Mouse (Mus musculus): Measurements from ENCODE around the gene Mxra8. TPM values are rescaled to one million over a fixed set of nuclear protein-coding genes. Genes with fewer than 3 reads are reported as not detected.
A peak's percentile ranks its signal among the peaks of the same experiment; 100 is the strongest.

Mxra8 gene
- polyA plus RNA-seq, 1 experiment from 2014 or later = 17.9 TPM

GRCm38 (mm10) chr4:155838187-155839153 lies 1.0 kb upstream of the Mxra8 start:
- peaks cover 21% of the 10 kb centered on the region for H3K27me3 ChIP-seq
- no peaks in the 10 kb centered on the region for H3K9me3 ChIP-seq
- H3K9ac ChIP-seq (replicated peaks) = no peak overlapping the region
- H3K4me1 ChIP-seq (replicated peaks) = peaks cover 34% of the 10 kb centered on the region
- no peak overlapping the region for H3K4me3 ChIP-seq (replicated peaks)
- WGBS = 62% methylated on average over 8 of the region's 8 CpGs
- H3K36me3 ChIP-seq = 0 out of 2 replicates have a peak, but pooled peaks cover 6% of the 10 kb centered on the region
- ATAC-seq = no peak
- no peak overlapping the region for H3K4me2 ChIP-seq (replicated peaks)
- no peak overlapping the region for H3K27ac ChIP-seq

DNA sequence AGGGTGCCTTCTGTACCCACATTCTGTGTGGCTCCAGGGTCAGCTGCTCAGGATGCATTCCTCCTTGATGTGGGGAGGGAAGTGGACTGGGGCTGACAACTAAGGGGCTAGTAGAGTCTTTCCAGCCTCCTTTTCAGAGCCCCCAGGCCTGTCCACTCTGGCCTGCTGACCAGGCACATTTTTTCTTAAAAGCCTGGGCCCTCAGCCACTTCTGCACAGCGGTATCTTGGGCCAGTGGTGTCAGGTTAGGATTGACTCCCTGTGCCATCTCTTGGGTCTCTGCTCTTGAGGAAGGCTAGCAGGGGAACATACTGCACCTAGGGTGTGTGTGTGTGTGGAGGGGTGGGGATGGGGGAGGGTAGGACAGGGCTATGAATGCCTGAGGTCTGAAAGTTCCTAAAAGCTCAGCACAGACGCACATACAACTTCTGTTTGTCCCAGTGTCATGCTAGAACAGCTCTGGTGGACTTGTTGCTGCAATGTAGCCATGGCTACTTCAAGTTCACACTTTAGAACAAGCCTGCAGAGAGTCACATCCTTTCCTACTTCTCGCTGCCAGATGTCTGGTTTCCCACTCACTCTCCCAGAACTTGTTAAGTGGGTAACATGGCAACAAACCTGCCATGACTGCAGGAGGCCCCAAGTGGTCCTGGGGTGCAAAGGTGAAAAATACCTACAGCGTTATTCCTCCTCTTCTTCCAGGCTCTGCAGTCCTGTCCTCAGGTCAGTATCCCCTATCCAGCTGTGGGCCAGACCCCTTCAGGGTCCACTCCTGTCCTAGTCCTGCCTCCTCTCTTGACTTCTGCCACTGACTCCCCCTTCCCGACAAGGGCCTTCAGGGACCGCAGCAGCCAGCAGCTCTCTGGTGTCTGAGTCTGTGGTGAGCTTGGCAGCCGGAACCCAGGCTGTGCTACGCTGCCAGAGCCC lies 859 bp downstream of the Mxra8 start:
- H3K27ac ChIP-seq = peak overlapping the region; percentile 30; the same call in 1 of the 2 replicates
- WGBS = 11% methylated on average over 8 of the region's 8 CpGs
- 0 out of 2 replicates have a peak, but pooled peaks cover 3% of the 10 kb centered on the region for H3K36me3 ChIP-seq
- ATAC-seq = peak; percentile 4; the same call in 1 of the 2 replicates
- H3K4me3 ChIP-seq (replicated peaks) = peak overlapping the region; percentile 35
- peaks cover 25% of the 10 kb centered on the region for H3K4me1 ChIP-seq (replicated peaks)
- H3K9me3 ChIP-seq = no peaks in the 10 kb centered on the region
- H3K27me3 ChIP-seq = peaks cover 21% of the 10 kb centered on the region
- H3K4me2 ChIP-seq (replicated peaks) = peak overlapping the region; percentile 60
- peak overlapping the region; percentile 56 for H3K9ac ChIP-seq (replicated peaks)

GRCm38 (mm10) chr4:155841003-155841454 lies 1.5 kb downstream of the Mxra8 start:
- H3K4me3 ChIP-seq (replicated peaks) = peak overlapping the region; percentile 35
- peak; percentile 60 for ATAC-seq
- peak overlapping the region; percentile 60 for H3K4me2 ChIP-seq (replicated peaks)
- H3K9ac ChIP-seq (replicated peaks) = peak overlapping the region; percentile 56
- no peaks in the 10 kb centered on the region for H3K36me3 ChIP-seq
- no peaks in the 10 kb centered on the region for H3K9me3 ChIP-seq
- H3K4me1 ChIP-seq (replicated peaks) = peaks cover 25% of the 10 kb centered on the region
- under 1% methylated on average over 32 of the region's 32 CpGs for WGBS
- H3K27ac ChIP-seq = no peak overlapping the region
- H3K27me3 ChIP-seq = peaks cover 21% of the 10 kb centered on the region

- H3K4me1 ChIP-seq (replicated peaks) = peaks cover 30% of the 10 kb centered on the region
- H3K27me3 ChIP-seq = peaks cover 21% of the 10 kb centered on the region
- peak overlapping the region; percentile 60 for H3K4me2 ChIP-seq (replicated peaks)
- H3K36me3 ChIP-seq = no peaks in the 10 kb centered on the region
- WGBS = 44% methylated on average over 38 of the region's 38 CpGs
- peak overlapping the region; percentile 56; the same call in 1 of the 2 replicates for H3K9ac ChIP-seq (replicated peaks)
- no peaks in the 10 kb centered on the region for H3K9me3 ChIP-seq
- no peak for ATAC-seq
- no peak overlapping the region for H3K27ac ChIP-seq
- peak overlapping the region; percentile 35; the same call in 1 of the 2 replicates for H3K4me3 ChIP-seq (replicated peaks)
Observed at GRCm38 (mm10) chr4:155841651-155842270, 2.3 kb downstream of the Mxra8 start.

DNA sequence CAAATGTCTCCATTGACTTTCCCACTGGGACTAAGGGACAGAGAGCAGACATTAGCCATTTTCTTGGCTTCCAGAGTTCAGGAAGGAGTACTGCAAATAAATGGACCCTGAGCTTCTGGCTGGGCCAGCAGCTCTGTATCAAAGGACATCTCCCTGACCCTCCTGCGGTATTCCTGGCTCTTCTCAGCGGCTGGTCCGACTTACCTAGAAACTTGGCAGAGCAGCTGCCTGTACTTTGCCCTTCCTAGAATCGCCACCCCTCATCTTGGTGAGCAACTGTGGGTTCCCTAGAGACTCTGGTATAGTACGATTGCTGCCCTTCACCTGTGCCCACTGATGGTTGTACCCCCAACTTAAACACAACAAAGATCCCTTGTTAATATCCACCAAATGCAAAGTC lies 3.8 kb downstream of the Mxra8 start:
- Histone ChIP-seq H3K9me3 (no peaks in the 10 kb centered on the region), H3K4me1 (replicated peaks) (peaks cover 37% of the 10 kb centered on the region), H3K4me2 (replicated peaks) (no peak overlapping the region), H3K9ac (replicated peaks) (no peak overlapping the region), H3K27ac (no peak overlapping the region), H3K27me3 (peaks cover 21% of the 10 kb centered on the region), H3K4me3 (replicated peaks) (no peak overlapping the region), H3K36me3 (no peaks in the 10 kb centered on the region)
- WGBS = 94% methylated on average over 5 of the region's 5 CpGs
- no peak for ATAC-seq

DNA sequence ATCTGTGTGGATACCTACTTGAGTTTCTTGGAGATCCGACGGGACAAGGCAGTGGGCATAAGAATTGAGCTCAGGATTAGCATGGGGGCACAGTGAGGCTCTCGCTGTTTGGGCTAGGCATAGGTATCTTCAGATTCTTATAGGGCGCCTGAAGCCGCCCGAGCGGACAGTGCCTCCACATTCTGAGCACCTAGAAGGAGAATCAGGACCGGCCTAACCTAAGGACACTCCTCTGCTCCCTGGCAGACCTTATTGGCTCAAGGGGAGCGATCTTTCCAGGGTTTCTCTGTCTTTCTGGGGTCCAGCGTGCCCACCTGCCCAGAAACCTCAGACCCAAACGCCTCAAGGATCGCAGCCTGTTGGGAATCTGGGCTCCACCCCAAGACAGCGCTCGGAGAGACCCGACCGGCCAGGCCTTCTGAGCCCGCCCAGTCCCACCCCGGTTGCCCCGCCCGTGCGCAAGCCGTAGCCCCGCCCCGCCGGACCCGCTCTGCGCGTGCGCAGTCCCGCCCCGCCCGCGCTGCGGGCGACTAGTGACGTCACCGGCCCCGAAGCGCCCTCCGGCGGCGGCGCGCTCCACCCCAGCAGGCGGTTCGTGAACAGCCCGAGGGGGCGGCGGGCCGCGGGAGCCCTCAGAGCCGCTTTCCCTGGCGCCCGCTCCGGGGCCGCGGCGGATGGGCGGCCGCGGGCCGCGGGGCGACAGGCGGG lies 7.5 kb downstream of the Mxra8 start, which contains the start of gene Dvl1:
Dvl1 (plus strand) TSS at position 532 of the 708 bp plus-strand sequence.
- peaks cover 45% of the 10 kb centered on the region for H3K4me1 ChIP-seq (replicated peaks)
- peak; percentile 88 for ATAC-seq

GRCm38 (mm10) chr4:155847591-155848352 lies 8.3 kb downstream of the Mxra8 start:
- H3K9ac ChIP-seq (replicated peaks) = peak overlapping the region; percentile 93
- H3K4me3 ChIP-seq (replicated peaks) = peak overlapping the region; percentile 81
- peaks cover 45% of the 10 kb centered on the region for H3K4me1 ChIP-seq (replicated peaks)
- H3K36me3 ChIP-seq = 0 out of 2 replicates have a peak, but pooled peaks cover 7% of the 10 kb centered on the region
- ATAC-seq = peak; percentile 53
- H3K27ac ChIP-seq = peak overlapping the region; percentile 84
- 1% methylated on average over 59 of the region's 69 CpGs for WGBS
- 0 out of 2 replicates have a peak, but pooled peaks cover 2% of the 10 kb centered on the region for H3K27me3 ChIP-seq
- peak overlapping the region; percentile 81 for H3K4me2 ChIP-seq (replicated peaks)
- H3K9me3 ChIP-seq = no peaks in the 10 kb centered on the region

More for the DNA sequence above, 7.5 kb downstream of the Mxra8 start, which contains the start of gene Dvl1:
- peak within 1 kb of the TSS; percentile 93 for H3K9ac ChIP-seq (replicated peaks)
- H3K9me3 ChIP-seq = no peaks in the 10 kb centered on the region
- H3K4me3 ChIP-seq (replicated peaks) = peak within 1 kb of the TSS; percentile 81
- 2% methylated on average over 65 of the region's 65 CpGs for WGBS
- H3K27me3 ChIP-seq = peaks cover 7% of the 10 kb centered on the region; the same call in 1 of the 2 replicates
- 0 out of 2 replicates have a peak, but pooled peaks cover 4% of the 10 kb centered on the region for H3K36me3 ChIP-seq
- peak within 1 kb of the TSS; percentile 84 for H3K27ac ChIP-seq
- H3K4me2 ChIP-seq (replicated peaks) = peak within 1 kb of the TSS; percentile 81

- peak; percentile 0; the same call in 1 of the 2 replicates for ATAC-seq
- Histone ChIP-seq H3K4me3 (replicated peaks) (peak overlapping the region; percentile 81), H3K27me3 (no peaks in the 10 kb centered on the region), H3K4me1 (replicated peaks) (peaks cover 45% of the 10 kb centered on the region), H3K4me2 (replicated peaks) (peak overlapping the region; percentile 81), H3K9me3 (no peaks in the 10 kb centered on the region), H3K27ac (no peak overlapping the region), H3K9ac (replicated peaks) (peak overlapping the region; percentile 93), H3K36me3 (peaks cover 15% of the 10 kb centered on the region; the same call in 1 of the 2 replicates)
- WGBS = 58% methylated on average over 7 of the region's 7 CpGs
Observed at GRCm38 (mm10) chr4:155848434-155849095, 9.1 kb downstream of the Mxra8 start.

DNA sequence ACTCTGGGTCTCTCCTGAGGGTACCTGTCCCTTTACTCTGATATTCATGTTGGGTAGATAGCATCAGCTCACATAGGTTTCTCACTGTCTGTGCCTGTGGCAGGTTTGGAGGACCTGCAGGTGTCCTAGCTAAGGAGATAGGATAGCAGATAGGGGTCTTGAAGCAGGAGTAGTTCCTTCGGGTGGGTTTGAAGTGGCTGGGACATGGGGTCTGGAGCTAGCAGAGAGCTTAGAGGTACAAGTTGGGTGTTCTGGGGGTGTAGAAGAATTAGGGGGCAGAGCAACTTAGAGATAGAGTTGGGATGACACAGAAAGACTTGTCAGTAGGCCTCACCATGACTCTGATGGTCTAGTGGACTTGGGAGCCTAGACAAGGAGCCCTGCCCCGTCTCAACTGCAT lies 9.9 kb downstream of the Mxra8 start:
- Histone ChIP-seq H3K4me1 (replicated peaks) (peaks cover 45% of the 10 kb centered on the region), H3K36me3 (peaks cover 23% of the 10 kb centered on the region), H3K9me3 (no peaks in the 10 kb centered on the region), H3K4me2 (replicated peaks) (peak overlapping the region; percentile 81), H3K27me3 (no peaks in the 10 kb centered on the region), H3K4me3 (replicated peaks) (peak overlapping the region; percentile 81; the same call in 1 of the 2 replicates), H3K27ac (no peak overlapping the region), H3K9ac (replicated peaks) (peak overlapping the region; percentile 93; the same call in 1 of the 2 replicates)
- ATAC-seq = no peak
- WGBS = 89% methylated on average over 2 of the region's 2 CpGs

All from midbrain, embryonic 13.5 days (tissue).